Mouse (Mus musculus) stomach, postnatal 0 days (tissue): ENCODE measurements at regions not wholly inside any gene's neighbourhood (a gene's known extent, or its start where the extent isn't known, plus 50 kb on each side); places are given as distances from the start of the nearest gene placed in this dataset.

Source experiments
- ATAC-seq: fragments of 200-750 bp; cut with Nextera tagmentation; 2 replicates; pipeline ENCODE4 v1.8.0; 2017; ENCODE audit not compliant: low FRiP score, low TSS enrichment
- DNase-seq: peaks from one replicate; pipeline ENCODE4 v3.0.0-alpha.2; 2016; ENCODE audit warnings: low spot score
- H3K27ac ChIP-seq: fragments of 300-500 bp; sonication (generic); replicated peaks from 2 replicates; pipeline ENCODE4 v1.5.1; 2014; ENCODE audit warnings: mild to moderate bottlenecking, control low read depth
- H3K27me3 ChIP-seq: fragments of 300-500 bp; sonication (generic); 2 replicates; pipeline ENCODE4 v1.6.1; 2014; ENCODE audit warnings: low read length; ENCODE audit not compliant: control insufficient read depth, insufficient read depth
- H3K36me3 ChIP-seq: fragments of 300-500 bp; sonication (generic); 2 replicates; pipeline ENCODE4 v1.6.1; 2014; ENCODE audit warnings: low read length, mixed read lengths; ENCODE audit not compliant: control insufficient read depth, insufficient read depth
- H3K4me1 ChIP-seq: fragments of 300-500 bp; sonication (generic); replicated peaks from 2 replicates; pipeline ENCODE4 v1.6.1; 2014; ENCODE audit warnings: antibody characterized with exemption; ENCODE audit not compliant: control insufficient read depth, insufficient read depth
- H3K4me2 ChIP-seq: fragments of 300-500 bp; sonication (generic); replicated peaks from 2 replicates; pipeline ENCODE4 v1.6.1; 2014; ENCODE audit warnings: low read depth, mild to moderate bottlenecking, control low read depth, moderate library complexity
- H3K4me3 ChIP-seq: fragments of 300-500 bp; sonication (generic); 2 replicates; pipeline ENCODE4 v1.5.1; 2014; ENCODE audit warnings: low read depth, low read length, control low read depth
- H3K9ac ChIP-seq: fragments of 300-500 bp; sonication (generic); 2 replicates; pipeline ENCODE4 v1.6.1; 2014; ENCODE audit warnings: mild to moderate bottlenecking, low read length, control low read depth, mixed read lengths
- H3K9me3 ChIP-seq: fragments of 300-500 bp; sonication (generic); 2 replicates; pipeline ENCODE4 v1.6.1; 2016; ENCODE audit warnings: low read length; ENCODE audit not compliant: control insufficient read depth
- CTCF ChIP-seq: IDR thresholded peaks from 2 replicates; pipeline ENCODE4 v1.5.1; 2016; ENCODE audit warnings: antibody characterized with exemption, low read depth, mild to moderate bottlenecking, moderate library complexity
- EP300 ChIP-seq: optimal IDR thresholded peaks from 2 replicates; pipeline ENCODE3; 2016; ENCODE audit warnings: antibody characterized with exemption
- WGBS: fragments of 180-500 bp; shearing (Covaris S2); extraction: QIAGEN DNeasy Blood & Tissue Kit; methylation state at CpG from one replicate; pipeline ENCODE4 v1.1.7; 2014; 5-methylcytosine and 5-hydroxymethylcytosine counted together

GRCm38 (mm10) chr1:194878440-194878839 lies 60.2 kb upstream of the Cd34 start:
- H3K4me1 ChIP-seq = no peaks in the 10 kb centered on the region; the same call in 1 of the 2 replicates
- no peak overlapping the region for H3K9ac ChIP-seq
- no peak overlapping the region for H3K27ac ChIP-seq
- no peak overlapping the region for H3K4me2 ChIP-seq
- TF ChIP-seq CTCF (no peak), EP300 (no peak)
- H3K4me3 ChIP-seq = no peak overlapping the region
- DNase-seq (no peak), ATAC-seq (no peak)
- H3K36me3 ChIP-seq = no peaks in the 10 kb centered on the region
- H3K9me3 ChIP-seq = no peaks in the 10 kb centered on the region
- no peaks in the 10 kb centered on the region for H3K27me3 ChIP-seq
- 56% methylated on average over 2 of the region's 2 CpGs for WGBS

GRCm38 (mm10) chr1:194879324-194880233 lies 59.0 kb upstream of the Cd34 start:
- Histone ChIP-seq H3K27me3 (no peaks in the 10 kb centered on the region), H3K9ac (peak overlapping the region; percentile 41; the same call in 1 of the 2 replicates), H3K4me1 (no peaks in the 10 kb centered on the region; the same call in 1 of the 2 replicates), H3K27ac (no peak overlapping the region), H3K4me3 (peak overlapping the region; percentile 16; the same call in 1 of the 2 replicates), H3K4me2 (peak overlapping the region; percentile 38), H3K36me3 (no peaks in the 10 kb centered on the region), H3K9me3 (no peaks in the 10 kb centered on the region)
- TF ChIP-seq EP300 (no peak), CTCF (peak; percentile 100)
- DNase-seq = peak; percentile 94
- 13% methylated on average over 22 of the region's 22 CpGs for WGBS
- peak; percentile 93 for ATAC-seq

- no peak overlapping the region for H3K4me3 ChIP-seq
- no peaks in the 10 kb centered on the region for H3K27me3 ChIP-seq
- H3K9ac ChIP-seq = no peak overlapping the region
- DNase-seq = no peak
- H3K27ac ChIP-seq = 0 out of 2 replicates have a peak overlapping the region, but pooled peaks have one; percentile 2
- no peaks in the 10 kb centered on the region for H3K9me3 ChIP-seq
- H3K36me3 ChIP-seq = no peaks in the 10 kb centered on the region
- ATAC-seq = no peak
- no peak for TF ChIP-seq EP300
- no peak for TF ChIP-seq CTCF
- no peaks in the 10 kb centered on the region; the same call in 1 of the 2 replicates for H3K4me1 ChIP-seq
- H3K4me2 ChIP-seq = no peak overlapping the region
Observed at GRCm38 (mm10) chr1:194881556-194882223, 56.9 kb upstream of the Cd34 start.

- Histone ChIP-seq H3K36me3 (no peaks in the 10 kb centered on the region), H3K4me2 (no peak overlapping the region), H3K27ac (peak overlapping the region; percentile 49; the same call in 1 of the 2 replicates), H3K4me1 (no peaks in the 10 kb centered on the region), H3K27me3 (no peaks in the 10 kb centered on the region), H3K4me3 (no peak overlapping the region), H3K9ac (no peak overlapping the region), H3K9me3 (no peaks in the 10 kb centered on the region)
- no peak for ATAC-seq
- WGBS = 44% methylated on average over 5 of the region's 5 CpGs
- TF ChIP-seq EP300 = no peak
- peak; percentile 11; the same call in 1 of the 2 replicates for TF ChIP-seq CTCF
- no peak for DNase-seq
Observed at GRCm38 (mm10) chr1:194885071-194885686, 53.4 kb upstream of the Cd34 start.

GRCm38 (mm10) chr1:194885687-194886077 lies 52.9 kb upstream of the Cd34 start:
- peak; percentile 38 for DNase-seq
- TF ChIP-seq CTCF = no peak
- no peak for TF ChIP-seq EP300
- ATAC-seq = peak; percentile 73
- Histone ChIP-seq H3K36me3 (no peaks in the 10 kb centered on the region), H3K4me3 (no peak overlapping the region), H3K9me3 (no peaks in the 10 kb centered on the region), H3K27ac (peak overlapping the region; percentile 49; the same call in 1 of the 2 replicates), H3K4me2 (no peak overlapping the region), H3K27me3 (no peaks in the 10 kb centered on the region), H3K4me1 (no peaks in the 10 kb centered on the region), H3K9ac (no peak overlapping the region)
- WGBS = 64% methylated on average over 5 of the region's 5 CpGs
